Mouse (Mus musculus) CD8-positive naive resting alpha-beta T cell, adult 2 months (primary cell): ENCODE measurements around the gene Zfp691.

Experiments used
- DNase-seq, 2 experiments: peaks; one replicate each; pipeline ENCODE4 v3.0.0; 2022; ENCODE audit warnings: low read depth in 2 of 2, low spot score in 2 of 2

The Zfp691 gene

GRCm38 (mm10) chr4:119173851-119174453, at the start of gene Zfp691:
Gene Zfp691, minus strand, starts transcription at chr4:119174195.
- DNase-seq, result peak; percentile 90 to 93

DNA sequence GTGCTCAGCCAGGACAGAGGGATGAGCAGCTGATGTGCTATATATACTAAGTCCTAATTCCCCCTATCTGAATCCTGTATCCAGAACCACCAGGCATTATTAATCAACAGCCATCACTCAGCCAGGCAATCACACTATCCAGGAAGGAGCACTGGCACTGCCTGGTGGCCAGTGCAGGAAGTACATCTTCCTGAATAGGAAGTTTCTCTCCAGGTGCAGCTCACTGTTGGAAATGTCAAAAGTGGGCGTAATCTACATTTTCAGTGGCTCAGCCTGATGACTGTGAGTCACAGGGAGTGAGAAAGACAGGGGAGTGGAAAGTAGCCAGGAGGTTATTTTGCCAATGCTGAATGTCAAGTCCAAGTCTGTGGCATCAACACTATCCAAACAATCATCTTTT, 49.7 kb upstream of the Zfp691 start:
- DNase-seq, result peak in 1 of 2 experiments; percentile 18

DNA sequence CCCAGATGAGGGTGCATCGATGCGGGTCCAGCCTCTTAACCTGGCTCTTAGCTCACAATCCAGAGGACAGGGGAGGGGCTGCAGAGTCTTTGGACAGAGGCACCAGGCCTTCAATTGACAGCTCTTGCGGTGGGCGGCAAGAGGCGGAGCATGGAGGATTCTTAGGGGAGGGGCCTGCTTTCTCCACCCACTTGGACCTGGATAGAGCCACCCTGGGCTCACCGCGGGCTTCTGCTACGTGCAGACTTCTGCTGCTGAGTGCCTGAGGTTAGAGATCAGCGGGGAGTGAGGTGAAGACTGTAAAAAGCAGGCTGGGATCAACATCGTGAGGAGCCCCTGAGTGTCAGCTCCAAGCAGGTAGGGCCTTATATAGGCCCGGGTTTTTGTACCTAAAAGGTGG, 44.2 kb upstream of the Zfp691 start, which contains the start of gene Tmem269:
TSS of gene Tmem269 (minus strand) at position 49 of the 400 bp plus-strand sequence.
- DNase-seq, result no peak

DNA sequence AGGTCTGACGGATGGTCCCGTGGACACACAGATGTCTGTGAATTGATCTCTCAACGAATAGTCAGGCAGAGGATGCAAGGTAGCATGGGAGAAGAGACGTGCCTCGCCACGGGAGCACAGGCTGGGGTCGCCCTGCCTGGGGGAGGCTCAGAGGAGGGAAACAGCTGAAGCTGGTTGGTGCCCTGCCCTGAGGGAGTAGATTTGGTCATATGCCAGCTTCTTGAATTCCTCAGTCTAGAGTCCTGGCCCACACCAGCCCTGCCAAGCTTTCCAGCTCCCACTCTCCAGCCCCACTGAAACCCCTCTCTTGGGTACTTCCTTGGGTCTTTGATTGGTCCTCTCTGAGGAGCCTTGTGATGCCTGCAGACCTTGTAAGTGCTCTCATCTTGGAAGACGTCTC, 42.7 kb upstream of the Zfp691 start:
- no peak for DNase-seq

GRCm38 (mm10) chr4:119204672-119205071, 30.7 kb upstream of the Zfp691 start:
- DNase-seq, result peak; percentile 23 to 46

DNA sequence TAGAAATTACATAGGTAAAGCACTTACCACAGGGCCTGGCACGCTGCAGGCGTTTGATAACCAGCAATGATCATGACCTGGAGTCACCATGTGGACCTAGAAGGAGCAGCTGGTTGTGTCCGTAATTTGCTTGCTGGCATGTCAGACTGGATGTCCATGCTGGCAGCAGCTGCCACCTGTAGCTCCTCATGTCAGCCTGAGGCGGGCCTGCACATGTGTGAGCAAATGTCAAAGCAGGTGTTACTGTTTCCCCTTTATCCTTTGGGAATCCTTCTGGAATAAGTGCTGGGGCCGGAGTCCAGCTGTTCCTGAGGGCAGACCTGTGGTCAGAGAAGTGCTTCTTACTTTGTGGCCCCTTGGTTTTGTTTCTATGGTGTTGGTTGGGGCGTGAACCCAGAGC, 24.1 kb upstream of the Zfp691 start:
- no peak for DNase-seq

GRCm38 (mm10) chr4:119195582-119196320, 21.8 kb upstream of the Zfp691 start:
- no peak for DNase-seq

- peak; percentile 80 to 82 for DNase-seq
Measured at GRCm38 (mm10) chr4:119194909-119195581, 21.1 kb upstream of the Zfp691 start, which contains the start of gene Svbp. Gene Svbp, plus strand, starts transcription at chr4:119195306.

DNA sequence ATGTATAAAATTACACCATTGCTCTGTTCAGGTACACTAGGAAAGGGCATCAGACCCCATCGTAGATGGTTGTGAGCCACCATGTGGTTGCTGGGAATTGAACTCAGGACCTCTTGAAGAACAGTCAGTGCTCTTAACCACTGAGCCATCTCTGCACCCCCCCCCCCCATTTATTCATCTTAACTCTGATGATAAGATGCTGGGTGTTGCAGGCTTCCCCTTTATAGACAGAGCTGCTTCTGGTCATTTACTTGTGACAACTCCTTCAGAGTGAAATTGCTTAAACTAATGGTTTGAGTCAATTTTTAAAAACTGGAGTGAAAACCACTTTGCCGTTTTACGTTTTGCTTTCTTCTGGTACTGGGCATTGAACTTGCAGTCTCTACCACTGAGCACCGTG, 18.8 kb upstream of the Zfp691 start:
- no peak for DNase-seq

GRCm38 (mm10) chr4:119191273-119191672, 17.3 kb upstream of the Zfp691 start:
- no peak for DNase-seq

DNA sequence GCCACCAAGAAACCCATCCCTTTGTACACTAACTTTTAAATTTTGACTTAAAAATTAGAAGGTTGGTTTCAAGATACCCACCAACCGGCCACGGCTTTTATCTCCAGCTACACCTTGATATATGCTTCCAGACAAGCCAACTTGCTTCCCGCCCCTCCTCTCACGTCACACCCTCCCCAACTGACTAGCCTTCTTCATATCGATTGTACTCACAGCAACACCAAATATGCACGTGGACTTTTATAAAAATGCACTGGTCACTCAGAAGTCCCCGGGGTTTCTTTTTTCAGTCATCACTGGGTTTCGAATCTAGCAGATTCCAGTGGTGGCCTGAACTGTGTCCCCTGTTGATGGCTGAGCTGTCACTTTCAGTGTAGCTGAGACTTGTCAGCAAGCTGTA, 16.6 kb upstream of the Zfp691 start:
- DNase-seq, result no peak

GRCm38 (mm10) chr4:119189864-119190263, 15.9 kb upstream of the Zfp691 start, which contains the start of gene Ermap:
Gene Ermap, minus strand, starts transcription at chr4:119190011.
- DNase-seq, result no peak

GRCm38 (mm10) chr4:119189392-119189791, 15.4 kb upstream of the Zfp691 start:
- DNase-seq, result no peak

DNA sequence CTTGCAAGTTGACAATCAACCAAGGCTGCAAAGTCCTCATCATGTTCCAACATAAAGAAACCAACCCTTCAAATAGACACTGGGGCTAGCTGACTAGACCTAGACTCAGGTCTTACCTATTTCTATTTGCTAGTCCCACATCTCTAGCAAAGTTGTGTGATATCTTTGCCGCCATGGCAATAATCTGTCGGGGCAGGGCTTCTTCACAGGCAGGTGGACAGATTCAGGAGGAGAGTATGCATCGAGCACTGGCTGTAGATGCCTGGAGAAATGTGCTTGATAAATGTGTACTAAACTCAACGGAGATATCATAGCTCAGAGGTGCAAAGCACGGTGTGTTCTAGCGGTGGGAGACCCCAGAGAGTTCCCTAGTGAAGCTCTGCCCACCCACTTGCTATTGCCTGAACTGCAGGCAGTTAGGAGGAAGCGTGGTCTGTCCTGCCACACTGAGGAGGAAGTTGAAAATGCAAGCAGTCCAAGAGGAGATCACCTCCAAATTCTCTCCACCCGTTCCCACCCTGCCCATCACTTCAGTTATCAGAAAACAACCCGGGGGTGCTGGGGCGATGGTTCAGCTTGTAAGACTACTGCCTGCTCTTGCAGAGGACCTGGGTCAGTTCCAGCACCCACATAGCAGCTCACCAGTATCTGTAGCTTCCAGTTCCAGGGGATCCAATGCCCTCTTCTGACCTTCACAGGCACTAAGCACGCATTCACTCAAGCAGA, 14.2 kb upstream of the Zfp691 start:
- no peak for DNase-seq

DNA sequence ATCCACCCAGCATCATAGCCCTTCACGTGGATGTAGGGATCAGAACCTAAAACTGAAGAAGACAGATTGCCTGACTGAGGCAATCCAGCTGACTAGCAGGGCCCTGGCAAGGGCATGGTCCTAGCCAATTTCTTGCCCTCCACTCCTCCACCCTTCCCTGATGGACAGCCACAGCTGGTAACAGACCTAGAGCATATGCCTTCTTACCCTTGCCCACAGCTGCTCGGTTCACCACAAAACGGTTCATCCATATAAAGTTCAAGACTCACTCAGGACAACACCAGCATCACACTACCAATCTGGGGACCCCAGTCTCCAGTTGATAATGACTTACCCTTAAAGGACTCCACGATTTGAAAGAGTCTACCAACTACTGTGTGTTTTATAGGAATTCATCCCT, 11.8 kb upstream of the Zfp691 start:
- no peak for DNase-seq

DNA sequence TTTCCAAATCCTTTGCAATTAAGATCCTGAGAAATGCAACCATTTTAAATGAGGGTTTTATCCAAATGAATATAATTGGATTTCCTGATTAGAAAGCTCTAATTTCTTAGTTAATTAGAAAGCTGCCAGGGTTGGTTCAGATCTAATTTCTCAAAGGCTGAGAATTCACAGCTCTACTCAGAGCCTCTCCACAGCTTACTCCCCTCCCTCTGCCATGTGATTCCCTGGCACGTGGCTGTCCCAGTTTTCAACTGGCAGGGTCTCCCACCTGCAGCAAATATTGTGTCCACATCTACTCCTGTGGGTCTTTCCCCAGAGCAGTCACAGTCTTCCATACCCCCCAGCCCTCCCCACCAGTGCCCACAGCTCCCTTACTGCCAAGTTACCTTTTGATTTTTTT, 9.5 kb upstream of the Zfp691 start:
- no peak for DNase-seq

DNA sequence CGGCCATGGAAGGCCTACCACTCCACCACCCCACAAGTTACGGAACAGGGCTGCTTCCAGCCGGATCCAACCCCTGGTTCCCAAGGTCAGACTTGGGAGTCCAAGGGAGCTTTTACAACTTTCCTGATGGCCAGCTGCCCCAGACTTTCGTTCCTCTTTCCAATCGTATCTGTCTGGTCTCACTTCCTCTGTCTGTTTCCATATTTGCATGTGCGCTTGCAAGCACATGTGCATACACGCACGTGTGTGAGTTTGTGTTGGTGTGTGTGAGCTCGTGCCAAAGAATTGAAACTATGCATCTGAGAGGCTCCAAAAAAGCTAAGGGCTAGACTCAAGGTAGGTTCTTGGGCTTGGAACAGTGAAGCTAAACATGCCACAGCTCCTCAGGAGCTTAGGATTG, 7.5 kb upstream of the Zfp691 start:
- DNase-seq, result no peak

- no peak for DNase-seq
Measured at GRCm38 (mm10) chr4:119180133-119180707, 6.2 kb upstream of the Zfp691 start.

DNA sequence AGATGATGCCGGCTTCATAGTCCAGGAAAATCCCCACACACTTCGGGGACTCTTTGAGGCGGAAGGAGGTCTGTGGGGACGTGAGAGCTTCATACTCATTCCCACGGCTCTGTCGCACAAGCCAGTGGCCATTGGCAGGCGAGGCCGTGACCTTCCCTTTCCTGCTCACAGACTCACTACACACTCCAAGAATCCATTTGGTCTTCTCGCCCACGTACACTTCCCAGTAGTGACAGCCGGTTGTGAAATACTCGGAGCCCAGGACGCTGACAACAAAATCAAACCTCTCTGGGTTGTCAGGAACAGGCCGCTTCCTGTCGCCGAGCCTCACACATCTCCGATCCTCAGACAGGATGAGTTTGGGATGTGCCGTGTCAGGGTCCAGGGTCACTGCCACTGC, 4.3 kb upstream of the Zfp691 start:
- DNase-seq, result no peak

DNA sequence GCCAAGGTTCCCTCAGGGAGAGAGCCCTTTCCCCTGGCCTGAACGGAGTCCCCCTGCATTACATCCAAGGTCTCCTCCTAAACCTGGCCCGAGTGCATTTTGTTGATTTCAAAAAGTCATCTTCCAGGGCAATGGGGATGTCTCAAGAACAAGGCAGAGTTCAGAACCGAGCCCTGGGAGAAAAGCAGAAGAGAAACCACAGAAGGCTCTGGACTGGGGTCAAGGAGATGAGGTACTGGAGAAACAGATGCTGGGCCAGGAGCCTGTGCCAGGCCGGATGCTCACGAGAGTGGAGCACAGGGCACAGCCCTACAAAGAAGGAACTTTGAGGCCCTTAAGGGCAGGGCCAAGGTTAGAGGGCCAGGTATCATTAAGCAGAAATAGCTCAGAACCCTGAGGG, 3.7 kb upstream of the Zfp691 start:
- no peak for DNase-seq
